Mouse (Mus musculus) limb, embryonic 11.5 days (tissue): ENCODE data around the gene Scn8a. TPM values are rescaled to one million over a fixed set of nuclear protein-coding genes. Genes with fewer than 3 reads are reported as not detected.

ENCODE experiments used
- ATAC-seq: fragments of 200-750 bp; cut with Nextera tagmentation; 2 replicates; pipeline ENCODE4 v1.8.0; 2017; ENCODE audit warnings: low read depth; ENCODE audit not compliant: insufficient number of reproducible peaks, low FRiP score, low TSS enrichment
- DNase-seq: peaks from one replicate; pipeline ENCODE4 v3.0.0-alpha.2; 2015; ENCODE audit warnings: low spot score
- H3K27ac ChIP-seq: fragments of 300-500 bp; sonication (generic); replicated peaks from 2 replicates; pipeline ENCODE4 v1.5.1; 2014; ENCODE audit warnings: low read depth, mild to moderate bottlenecking, low read length
- H3K27me3 ChIP-seq: fragments of 300-500 bp; sonication (generic); 2 replicates; pipeline ENCODE4 v1.6.1; 2014; ENCODE audit warnings: mild to moderate bottlenecking, low read length, mixed read lengths; ENCODE audit not compliant: control insufficient read depth, insufficient read depth
- H3K36me3 ChIP-seq: fragments of 300-500 bp; sonication (generic); 2 replicates; pipeline ENCODE4 v1.6.1; 2014; ENCODE audit warnings: mild to moderate bottlenecking, low read length, moderate library complexity, mixed read lengths; ENCODE audit not compliant: control insufficient read depth, insufficient read depth
- H3K4me1 ChIP-seq: fragments of 300-500 bp; sonication (generic); 2 replicates; pipeline ENCODE4 v1.6.1; 2014; ENCODE audit warnings: low read length, mixed read lengths; ENCODE audit not compliant: control insufficient read depth, insufficient read depth
- H3K4me2 ChIP-seq: fragments of 300-500 bp; sonication (generic); 2 replicates; pipeline ENCODE4 v1.6.1; 2014; ENCODE audit warnings: low read depth, mild to moderate bottlenecking, moderate library complexity; ENCODE audit not compliant: severe bottlenecking
- H3K4me3 ChIP-seq: fragments of 300-500 bp; sonication (generic); 2 replicates; pipeline ENCODE4 v1.5.1; 2014; ENCODE audit warnings: low read depth, low read length
- H3K9ac ChIP-seq: fragments of 300-500 bp; sonication (generic); 2 replicates; pipeline ENCODE4 v1.6.1; 2014; ENCODE audit warnings: mild to moderate bottlenecking, low read length
- H3K9me3 ChIP-seq: fragments of 300-500 bp; sonication (generic); 2 replicates; pipeline ENCODE4 v1.6.1; 2016; ENCODE audit warnings: low read length; ENCODE audit not compliant: control insufficient read depth
- WGBS: fragments of 180-500 bp; shearing (Covaris S2); extraction: QIAGEN DNeasy Blood & Tissue Kit; methylation state at CpG from one replicate; pipeline ENCODE4 v1.1.7; 2014; 5-methylcytosine and 5-hydroxymethylcytosine counted together
- polyA plus RNA-seq: library from polyadenylated mRNA; unstranded; fragments of >200 nt; fragmentation: Nextera tagmentation; extraction: Ambion mirVana; gene quantifications from 2 replicates; pipeline ENCODE4 v1.2.1, GENCODE M21; 2014

Gene Scn8a
- polyA plus RNA-seq, 1 experiment from 2014 or later = 4.5 TPM

GRCm38 (mm10) chr15:100896502-100896901 is 26.8 kb downstream of the Scn8a start:
- H3K4me3 ChIP-seq = no peak overlapping the region
- WGBS = 98% methylated on average over 23 of the region's 23 CpGs

DNA sequence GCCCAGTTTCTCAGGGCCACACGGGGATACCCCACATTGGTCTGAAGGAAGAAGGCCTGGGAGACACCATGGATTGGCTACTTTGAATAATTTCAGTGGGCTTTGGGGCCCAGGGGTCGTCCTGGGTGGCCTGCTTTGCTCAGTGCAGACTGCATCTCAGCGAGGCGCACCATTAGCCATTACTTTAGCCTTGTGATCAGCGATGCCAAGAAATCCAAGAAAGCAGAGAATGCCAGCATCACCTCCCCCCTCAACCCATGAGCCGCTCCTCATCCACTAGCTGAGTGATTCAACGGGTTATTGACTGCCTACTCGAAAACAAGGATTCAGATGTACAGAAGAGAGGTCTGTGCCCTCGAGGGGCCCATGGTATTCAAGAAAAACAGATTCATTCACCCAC is 34.2 kb downstream of the Scn8a start:
- 88% methylated on average over 9 of the region's 9 CpGs for WGBS
- Histone ChIP-seq H3K9ac (no peak overlapping the region), H3K27me3 (no peaks in the 10 kb centered on the region), H3K4me1 (no peaks in the 10 kb centered on the region), H3K27ac (no peak overlapping the region), H3K4me3 (no peak overlapping the region), H3K36me3 (no peaks in the 10 kb centered on the region), H3K9me3 (no peaks in the 10 kb centered on the region), H3K4me2 (no peak overlapping the region)
- ATAC-seq (no peak), DNase-seq (no peak)

More at GRCm38 (mm10) chr15:100896502-100896901, 26.8 kb downstream of the Scn8a start:
- Histone ChIP-seq H3K27ac (no peak overlapping the region), H3K4me1 (no peaks in the 10 kb centered on the region), H3K4me2 (no peak overlapping the region), H3K27me3 (no peaks in the 10 kb centered on the region), H3K36me3 (no peaks in the 10 kb centered on the region), H3K9ac (no peak overlapping the region), H3K9me3 (no peaks in the 10 kb centered on the region)
- ATAC-seq = no peak
- no peak for DNase-seq

- Histone ChIP-seq H3K4me2 (no peak overlapping the region), H3K27me3 (no peaks in the 10 kb centered on the region), H3K36me3 (no peaks in the 10 kb centered on the region), H3K4me1 (no peaks in the 10 kb centered on the region), H3K4me3 (no peak overlapping the region), H3K27ac (no peak overlapping the region), H3K9ac (no peak overlapping the region), H3K9me3 (no peaks in the 10 kb centered on the region)
- 19% methylated on average over 2 of the region's 2 CpGs for WGBS
- no peak for DNase-seq
- no peak for ATAC-seq
Measured at GRCm38 (mm10) chr15:100905006-100905405, 35.3 kb downstream of the Scn8a start.

GRCm38 (mm10) chr15:100905751-100906150 is 36.1 kb downstream of the Scn8a start:
- Histone ChIP-seq H3K9ac (no peak overlapping the region), H3K27ac (no peak overlapping the region), H3K4me2 (no peak overlapping the region), H3K9me3 (no peaks in the 10 kb centered on the region), H3K4me3 (no peak overlapping the region), H3K27me3 (no peaks in the 10 kb centered on the region), H3K36me3 (no peaks in the 10 kb centered on the region), H3K4me1 (no peaks in the 10 kb centered on the region)
- DNase-seq (no peak), ATAC-seq (no peak)
- WGBS = 84% methylated on average over 8 of the region's 8 CpGs

- H3K27ac ChIP-seq = no peak overlapping the region
- H3K9me3 ChIP-seq = no peaks in the 10 kb centered on the region
- H3K36me3 ChIP-seq = no peaks in the 10 kb centered on the region
- H3K9ac ChIP-seq = no peak overlapping the region
- 29% methylated on average over 3 of the region's 3 CpGs for WGBS
- DNase-seq (no peak), ATAC-seq (no peak)
- H3K4me1 ChIP-seq = no peaks in the 10 kb centered on the region
- no peak overlapping the region for H3K4me2 ChIP-seq
- no peak overlapping the region for H3K4me3 ChIP-seq
- no peaks in the 10 kb centered on the region for H3K27me3 ChIP-seq
Measured at GRCm38 (mm10) chr15:100908817-100909216, 39.2 kb downstream of the Scn8a start.

- no peaks in the 10 kb centered on the region for H3K9me3 ChIP-seq
- no peak overlapping the region for H3K4me3 ChIP-seq
- no peaks in the 10 kb centered on the region for H3K36me3 ChIP-seq
- H3K27ac ChIP-seq = no peak overlapping the region
- no peak for DNase-seq
- no peaks in the 10 kb centered on the region for H3K4me1 ChIP-seq
- ATAC-seq = no peak
- WGBS = 59% methylated on average over 3 of the region's 3 CpGs
- H3K9ac ChIP-seq = no peak overlapping the region
- H3K27me3 ChIP-seq = no peaks in the 10 kb centered on the region
- H3K4me2 ChIP-seq = no peak overlapping the region
Measured at GRCm38 (mm10) chr15:100909734-100910163, 40.1 kb downstream of the Scn8a start.

DNA sequence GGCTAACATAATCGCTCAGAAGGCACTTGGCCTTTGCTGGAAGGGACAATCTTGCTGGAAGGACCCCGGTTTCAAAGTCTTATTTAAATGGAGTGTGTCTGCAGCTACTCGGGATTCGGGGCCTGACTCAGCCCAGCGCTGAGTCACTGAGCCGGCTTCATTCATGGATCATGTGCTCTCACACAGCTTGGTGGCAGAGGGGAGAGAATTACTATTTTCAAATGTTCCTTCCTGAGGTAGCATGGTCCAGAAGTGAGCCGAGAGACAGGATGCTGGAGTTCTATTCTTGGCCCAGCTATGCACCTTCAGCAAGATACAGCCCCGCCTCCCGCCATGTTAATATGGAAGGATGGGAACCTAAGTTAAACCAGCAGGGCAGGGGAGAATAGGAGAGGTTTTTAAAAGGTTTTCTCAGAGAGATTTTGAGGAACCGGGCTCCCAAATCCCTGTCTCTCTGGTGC is 40.8 kb downstream of the Scn8a start:
- no peaks in the 10 kb centered on the region for H3K36me3 ChIP-seq
- no peak overlapping the region for H3K27ac ChIP-seq
- no peaks in the 10 kb centered on the region for H3K27me3 ChIP-seq
- H3K4me2 ChIP-seq = no peak overlapping the region
- no peak overlapping the region for H3K9ac ChIP-seq
- H3K9me3 ChIP-seq = no peaks in the 10 kb centered on the region
- no peak overlapping the region for H3K4me3 ChIP-seq
- DNase-seq (no peak), ATAC-seq (no peak)
- WGBS = 78% methylated on average over 10 of the region's 10 CpGs
- H3K4me1 ChIP-seq = no peaks in the 10 kb centered on the region

- 82% methylated on average over 3 of the region's 3 CpGs for WGBS
- no peak overlapping the region for H3K27ac ChIP-seq
- H3K4me3 ChIP-seq = no peak overlapping the region
- no peak overlapping the region for H3K4me2 ChIP-seq
- H3K9me3 ChIP-seq = no peaks in the 10 kb centered on the region
- H3K4me1 ChIP-seq = no peaks in the 10 kb centered on the region
- ATAC-seq (no peak), DNase-seq (no peak)
- H3K36me3 ChIP-seq = no peaks in the 10 kb centered on the region
- H3K9ac ChIP-seq = no peak overlapping the region
- H3K27me3 ChIP-seq = no peaks in the 10 kb centered on the region
Measured at GRCm38 (mm10) chr15:100912676-100913266, 43.1 kb downstream of the Scn8a start.
